Mouse (Mus musculus): ENCODE results near the gene Arhgef9. TPM values are rescaled to one million over a fixed set of nuclear protein-coding genes. Genes with fewer than 3 reads are reported as not detected.

Gene Arhgef9
- polyA plus RNA-seq (2015; fragmentation: Nextera tagmentation; extraction: Ambion mirVana), result 7.4 and 8.5 TPM in 2 replicates

DNA sequence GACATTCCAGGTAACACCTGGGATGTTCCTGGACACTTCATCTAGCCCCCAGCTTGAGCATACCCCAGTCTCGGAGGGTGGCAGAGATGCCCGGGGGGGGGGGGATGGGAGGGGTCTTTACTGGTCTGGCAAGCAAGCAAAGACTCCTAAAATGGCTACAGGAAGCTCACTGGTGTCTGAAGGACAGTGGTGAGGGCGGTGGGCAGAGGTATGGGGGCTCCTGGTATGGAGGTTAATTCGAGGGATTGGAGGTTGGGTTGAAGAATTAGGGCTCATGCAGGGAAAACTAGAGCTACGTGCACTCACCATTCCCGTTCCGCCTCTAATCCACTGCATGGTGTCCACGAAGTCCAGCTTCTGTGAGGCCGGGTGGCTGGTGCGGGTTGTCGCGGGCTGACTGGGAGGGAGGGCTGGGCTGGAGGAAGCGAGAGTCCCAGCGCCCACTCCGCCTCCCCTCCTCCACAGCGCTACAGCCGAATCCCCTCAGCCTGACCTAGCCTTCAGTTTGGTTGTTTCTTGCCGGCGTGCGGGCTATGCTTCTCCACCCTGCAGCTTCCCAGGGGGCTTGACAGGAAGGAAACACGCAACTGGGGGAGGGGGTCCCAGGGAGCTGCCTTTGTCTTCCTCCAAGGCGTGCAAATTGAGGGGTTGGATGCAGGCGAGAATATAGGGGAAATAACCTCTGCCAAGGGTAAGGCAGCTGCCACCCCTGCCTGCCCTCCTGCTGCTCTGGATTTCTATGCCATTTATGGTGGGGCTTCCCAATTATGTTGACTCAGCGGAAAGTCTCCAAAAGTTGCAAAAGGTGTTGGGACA, at the start of gene Arhgef9:
TSS of gene Arhgef9 (minus strand) at position 753 of the 816 bp plus-strand sequence.

DNA sequence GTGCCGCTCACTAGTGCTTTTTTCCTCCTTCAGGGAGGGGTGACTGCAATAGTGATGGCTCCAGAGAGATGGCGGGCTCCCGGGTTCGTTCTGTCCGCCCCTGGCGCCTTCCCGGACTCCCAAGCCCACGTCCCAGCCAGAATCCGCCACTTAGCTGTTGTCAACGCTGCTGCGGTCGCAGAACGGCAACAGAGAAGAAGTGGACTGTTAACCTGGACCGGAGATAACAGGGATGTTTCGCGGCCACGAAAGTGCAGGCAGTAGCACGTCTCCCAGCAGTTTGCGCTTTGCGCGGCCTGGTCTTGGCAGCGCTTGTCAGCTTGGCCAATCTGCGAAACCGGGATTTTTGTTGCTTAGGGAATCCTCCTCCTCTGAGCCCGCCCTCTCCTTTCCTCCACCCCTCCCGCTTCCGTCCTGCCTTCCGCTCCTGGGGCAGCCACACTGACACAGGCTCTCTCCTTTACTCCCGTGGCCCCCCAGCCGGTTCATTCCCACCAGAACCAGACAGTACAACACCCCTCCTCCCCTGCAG, 170.2 kb downstream of the Arhgef9 start, which contains the start of gene Spin4:
TSS of gene Spin4 (minus strand) at position 322 of the 532 bp plus-strand sequence.

Other genes starting within 250 kb of the Arhgef9 start
- 4.8 and 5.2 TPM in 2 replicates for gene Spin4, start 170.2 kb downstream of the Arhgef9 start, polyA plus RNA-seq (2015; fragmentation: Nextera tagmentation; extraction: Ambion mirVana)
- 4.9 and 5.1 TPM in 2 replicates for gene Amer1, start 248.0 kb upstream of the Arhgef9 start, polyA plus RNA-seq (2015; fragmentation: Nextera tagmentation; extraction: Ambion mirVana)